8 mouse cellular contexts compared by ENCODE assay signal in genomic region chr10:93166382-93166769, GRCm38 (mm10). TPM values are rescaled to one million over a fixed set of nuclear protein-coding genes. Genes with fewer than 3 reads are reported as not detected.
A peak's percentile ranks its signal among the peaks of the same experiment; 100 is the strongest.
DNase-seq lines count a peak whose midpoint lies in the region; ATAC-seq and TF ChIP-seq lines count a peak whose summit lies in the region.

No protein-coding gene starts in this region.

- H3K4me3 ChIP-seq in G1E (ENCODE audit: low read depth, low read length) = peak overlapping the region; percentile 63; the same call in 1 of the 2 replicates

- DNase-seq in heart, adult 11 months = peak; percentile 95
- DNase-seq in heart, adult 8-10 months (ENCODE audit: low spot score) = no peak
- DNase-seq in G1E (ENCODE audit: low spot score) = peak; percentile 18
- DNase-seq in fibroblast of lung, adult 2 months (ENCODE audit: low read depth) = peak; percentile 47
- DNase-seq in kidney, postnatal 10 days = peak; percentile 26
- peak; percentile 37 for DNase-seq in neural tube, embryonic 10.5 days (ENCODE audit: extremely low spot score, low spot score)
- DNase-seq in urinary bladder, postnatal 4 days (ENCODE audit: low spot score in 2 of 2) = no peak
- no peak for DNase-seq in c-Kit-positive CD71-positive TER-119-positive erythroid progenitor cells, embryonic 14.5 days (ENCODE audit: low spot score)

- TF ChIP-seq CTCF in G1E (IDR thresholded peaks at IDR 0.05; ENCODE audit: low read depth, low read length) = no peak

- H3K9me3 ChIP-seq in G1E (replicated peaks) = no peaks in the 10 kb centered on the region

- H3K27me3 ChIP-seq in G1E (ENCODE audit: insufficient read depth, low read length) = no peaks in the 10 kb centered on the region

- ATAC-seq in G1E (ENCODE audit: extremely low read depth, insufficient number of reproducible peaks, low FRiP score, poor library complexity, severe bottlenecking) = peak; percentile 29; the same call in 1 of the 2 replicates

- peaks cover 58% of the 10 kb centered on the region for H3K4me1 ChIP-seq in G1E (ENCODE audit: insufficient read depth, low read depth, low read length)

- H3K36me3 ChIP-seq in G1E (replicated peaks) = peaks cover 12% of the 10 kb centered on the region

RNA-seq across cellular contexts. Expression of gene Cdk17, which starts 5.7 kb away (rescaled TPM):
- 10 to 100 TPM; 12.3 to 18.1 (median 16.0) TPM for total RNA-seq in heart, adult 8-10 months (2022)
- total RNA-seq in G1E (2014; fragmentation: Nextera tagmentation) (123 and 138 TPM in 2 replicates), G1E (2017) (91.0 and 95.6 TPM in 2 replicates)
- polyA plus RNA-seq in G1E (2012) = 4.9 and 6.5 TPM in 2 replicates

Comparison
In these comparisons a context has a peak if more than half of its experiments do, and no peak if none do; other contexts are left out.
1. DNase-seq: peak in heart, adult 11 months (single experiment), G1E (single experiment), fibroblast of lung, adult 2 months (single experiment), kidney, postnatal 10 days (single experiment) and neural tube, embryonic 10.5 days (single experiment); none in heart, adult 8-10 months (single experiment), urinary bladder, postnatal 4 days (0 of 2) and c-Kit-positive CD71-positive TER-119-positive erythroid progenitor cells, embryonic 14.5 days (single experiment).
2. RNA of gene Cdk17, which starts 5.7 kb away (total RNA-seq): 91.0 to 138 TPM in G1E; 12.3 to 18.1 TPM in heart, adult 8-10 months; every median in the first group is over 4 times any median in the second.